Mouse (Mus musculus) hindbrain, embryonic 12.5 days (tissue): Measurements from ENCODE around the gene Bpifc. TPM values are rescaled to one million over a fixed set of nuclear protein-coding genes. Genes with fewer than 3 reads are reported as not detected.

Experiments
- ATAC-seq: fragments of 200-750 bp; cut with Nextera tagmentation; 2 replicates; pipeline ENCODE4 v1.8.0; 2017; ENCODE audit warnings: moderate TSS enrichment; ENCODE audit not compliant: low FRiP score
- H3K27ac ChIP-seq: fragments of 300-500 bp; sonication (generic); 2 replicates; pipeline ENCODE4 v1.5.1; 2016; ENCODE audit warnings: mild to moderate bottlenecking
- H3K27me3 ChIP-seq: fragments of 300-500 bp; sonication (generic); 2 replicates; pipeline ENCODE4 v1.6.1; 2016; ENCODE audit warnings: mild to moderate bottlenecking
- H3K36me3 ChIP-seq: fragments of 300-500 bp; sonication (generic); 2 replicates; pipeline ENCODE4 v1.6.1; 2016; ENCODE audit warnings: mild to moderate bottlenecking
- H3K4me1 ChIP-seq: fragments of 300-500 bp; sonication (generic); 2 replicates; pipeline ENCODE4 v1.6.1; 2016
- H3K4me2 ChIP-seq: fragments of 300-500 bp; sonication (generic); replicated peaks from 2 replicates; pipeline ENCODE4 v1.6.1; 2016; ENCODE audit warnings: mild to moderate bottlenecking
- H3K4me3 ChIP-seq: fragments of 300-500 bp; sonication (generic); 2 replicates; pipeline ENCODE4 v1.5.1; 2016; ENCODE audit warnings: mild to moderate bottlenecking
- H3K9ac ChIP-seq: fragments of 300-500 bp; sonication (generic); 2 replicates; pipeline ENCODE4 v1.6.1; 2016; ENCODE audit warnings: mild to moderate bottlenecking, moderate library complexity
- H3K9me3 ChIP-seq: fragments of 300-500 bp; sonication (generic); replicated peaks from 2 replicates; pipeline ENCODE4 v1.6.1; 2016; ENCODE audit warnings: mild to moderate bottlenecking
- WGBS: fragments of 180-500 bp; shearing (Covaris S2); methylation state at CpG from one replicate; pipeline ENCODE4 v1.1.7; 2016; 5-methylcytosine and 5-hydroxymethylcytosine counted together
- polyA plus RNA-seq: library from polyadenylated mRNA; unstranded; fragments of >200 nt; fragmentation: Nextera tagmentation; extraction: Ambion mirVana; gene quantifications from 2 replicates; pipeline ENCODE4 v1.2.1, GENCODE M21; 2016

The Bpifc gene
- polyA plus RNA-seq, 1 experiment from 2014 or later, result not detected

DNA sequence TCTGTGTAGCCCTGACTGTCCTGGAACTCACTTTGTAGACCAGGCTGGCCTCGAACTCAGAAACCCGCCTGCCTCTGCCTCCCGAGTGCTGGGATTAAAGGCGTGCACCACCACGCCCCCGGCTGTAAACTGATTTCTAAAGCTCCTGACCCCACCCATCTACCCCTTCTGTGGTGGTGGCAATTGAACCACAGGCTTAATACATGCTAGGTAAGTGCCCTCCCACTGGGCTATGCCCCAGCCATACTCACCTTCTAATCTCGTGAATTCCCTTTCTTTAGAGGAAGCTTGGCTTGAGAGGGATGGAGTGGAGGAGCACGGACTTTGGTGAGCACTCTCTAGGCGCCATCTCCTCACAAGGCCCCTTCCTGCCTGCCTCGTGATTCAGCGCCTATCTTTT is 81.7 kb downstream of the Bpifc start:
- H3K36me3 ChIP-seq, result no peaks in the 10 kb centered on the region
- H3K9me3 ChIP-seq, result no peaks in the 10 kb centered on the region
- no peak overlapping the region for H3K9ac ChIP-seq
- peaks cover 23% of the 10 kb centered on the region for H3K27me3 ChIP-seq
- no peak overlapping the region for H3K4me2 ChIP-seq
- no peak overlapping the region for H3K27ac ChIP-seq
- peaks cover 13% of the 10 kb centered on the region for H3K4me1 ChIP-seq
- no peak for ATAC-seq
- no peak overlapping the region for H3K4me3 ChIP-seq
- 95% methylated on average over 11 of the region's 11 CpGs for WGBS

DNA sequence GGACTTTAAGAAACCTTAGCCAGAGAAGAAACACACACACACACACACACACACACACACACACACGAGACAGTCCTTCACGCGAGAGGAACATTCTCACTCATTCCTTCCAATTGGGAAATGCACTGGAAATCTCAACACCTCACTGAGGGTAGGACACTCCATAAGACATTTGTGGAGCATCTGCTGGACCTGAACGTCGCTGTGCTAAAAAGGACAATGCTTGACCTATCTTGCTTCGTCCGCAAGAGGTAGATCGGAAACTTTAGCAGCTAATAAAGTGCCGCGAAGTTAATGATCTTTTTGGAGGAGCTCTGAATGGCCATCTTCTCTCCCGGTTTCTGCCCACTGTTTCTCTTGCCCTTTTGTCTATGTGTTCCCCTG is 82.5 kb downstream of the Bpifc start:
- Histone ChIP-seq H3K4me1 (peaks cover 13% of the 10 kb centered on the region), H3K4me3 (peak overlapping the region; percentile 57), H3K9ac (peak overlapping the region; percentile 47; the same call in 1 of the 2 replicates), H3K27me3 (peaks cover 23% of the 10 kb centered on the region), H3K27ac (no peak overlapping the region), H3K36me3 (no peaks in the 10 kb centered on the region), H3K9me3 (no peaks in the 10 kb centered on the region), H3K4me2 (peak overlapping the region; percentile 91)
- WGBS, result 60% methylated on average over 11 of the region's 11 CpGs
- 0 out of 2 replicates have a peak, but pooled peaks have one; percentile 41 for ATAC-seq

DNA sequence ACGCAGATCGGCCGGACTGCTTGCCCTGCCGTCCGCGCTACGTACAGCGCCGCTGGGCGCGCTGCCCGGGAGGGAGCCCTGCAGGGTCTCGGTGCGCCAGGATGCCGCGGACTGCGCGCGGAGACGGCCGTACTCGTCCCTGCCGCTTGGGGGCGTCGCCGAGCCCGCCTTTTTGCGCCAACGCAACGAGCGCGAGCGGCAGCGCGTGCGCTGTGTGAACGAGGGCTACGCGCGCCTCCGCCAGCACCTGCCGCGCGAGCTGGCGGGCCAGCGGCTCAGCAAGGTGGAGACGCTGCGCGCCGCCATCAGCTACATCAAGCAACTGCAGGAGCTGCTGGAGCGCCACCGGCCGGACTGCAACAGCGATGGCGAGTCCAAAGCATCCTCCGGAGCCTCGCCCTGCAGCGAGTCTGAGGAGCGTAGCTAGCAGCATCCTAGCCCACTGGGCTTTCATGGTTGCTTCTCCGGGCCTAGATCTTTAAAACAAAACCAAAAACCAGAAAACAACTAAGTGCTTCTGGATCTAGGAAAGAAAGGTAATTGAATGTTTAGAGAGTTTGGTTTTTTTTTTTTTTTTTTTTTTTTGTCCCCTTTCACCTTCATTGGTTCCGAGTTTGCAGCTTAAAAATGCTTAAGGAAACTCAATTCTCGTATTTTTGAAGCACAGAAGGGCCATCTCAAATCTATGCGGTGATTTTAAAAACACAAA is 83.0 kb downstream of the Bpifc start:
- H3K9me3 ChIP-seq, result no peaks in the 10 kb centered on the region

DNA sequence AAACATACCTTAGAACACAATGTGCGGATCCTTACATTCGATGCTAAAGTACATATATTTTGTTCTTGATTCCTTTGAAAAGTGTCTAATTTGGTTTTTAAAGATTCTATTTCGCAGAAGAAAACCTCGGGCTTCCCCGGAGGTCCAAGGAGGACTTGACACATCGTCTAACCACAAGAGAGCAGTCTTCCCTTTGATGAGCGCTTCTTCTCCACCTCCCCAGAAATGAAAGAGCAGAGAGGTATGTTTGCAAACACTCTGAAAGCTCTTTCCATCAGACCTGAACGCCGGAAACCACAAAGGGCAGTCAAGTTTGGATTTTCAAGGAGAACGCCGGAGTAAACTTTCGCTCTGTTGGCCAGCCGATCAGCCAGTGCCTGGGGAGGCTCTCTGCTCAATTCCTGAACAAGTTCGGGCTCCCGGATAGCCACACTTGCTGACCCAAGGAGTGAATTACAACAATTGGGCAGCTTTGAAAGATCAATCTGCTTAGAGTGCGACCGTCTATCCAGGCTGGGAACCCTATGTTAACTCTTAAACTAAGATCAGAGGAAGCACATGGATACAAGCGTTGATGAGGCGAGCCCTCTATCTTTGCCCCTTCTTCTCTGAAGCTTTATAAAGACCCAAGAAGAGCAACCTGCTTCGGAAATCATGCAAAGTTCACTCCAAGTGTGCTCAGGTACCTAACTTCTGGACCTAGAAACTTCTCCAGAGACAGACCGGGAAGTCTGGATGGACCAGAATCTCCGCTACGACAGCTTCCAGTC is 83.8 kb downstream of the Bpifc start, which contains the start of gene Ascl4:
TSS of gene Ascl4 (plus strand) at position 6 of the 770 bp plus-strand sequence.
- peaks cover 13% of the 10 kb centered on the region for H3K4me1 ChIP-seq
- peak; percentile 7; the same call in 1 of the 2 replicates for ATAC-seq
- peak within 1 kb of the TSS; percentile 91 for H3K4me2 ChIP-seq
- H3K9ac ChIP-seq, result peak within 1 kb of the TSS; percentile 64
- peaks cover 27% of the 10 kb centered on the region for H3K27me3 ChIP-seq
- H3K36me3 ChIP-seq, result no peaks in the 10 kb centered on the region
- 2% methylated on average over 23 of the region's 23 CpGs for WGBS
- peak within 1 kb of the TSS; percentile 57 for H3K4me3 ChIP-seq
- H3K27ac ChIP-seq, result no peak within 1 kb of the TSS
- H3K9me3 ChIP-seq, result no peaks in the 10 kb centered on the region

More for the DNA sequence above, 83.0 kb downstream of the Bpifc start:
- peaks cover 24% of the 10 kb centered on the region for H3K27me3 ChIP-seq
- under 1% methylated on average over 63 of the region's 63 CpGs for WGBS
- H3K4me2 ChIP-seq, result peak overlapping the region; percentile 91
- H3K27ac ChIP-seq, result no peak overlapping the region
- peak; percentile 90 for ATAC-seq
- H3K36me3 ChIP-seq, result no peaks in the 10 kb centered on the region
- H3K4me1 ChIP-seq, result peaks cover 13% of the 10 kb centered on the region
- peak overlapping the region; percentile 64 for H3K9ac ChIP-seq
- peak overlapping the region; percentile 57 for H3K4me3 ChIP-seq

DNA sequence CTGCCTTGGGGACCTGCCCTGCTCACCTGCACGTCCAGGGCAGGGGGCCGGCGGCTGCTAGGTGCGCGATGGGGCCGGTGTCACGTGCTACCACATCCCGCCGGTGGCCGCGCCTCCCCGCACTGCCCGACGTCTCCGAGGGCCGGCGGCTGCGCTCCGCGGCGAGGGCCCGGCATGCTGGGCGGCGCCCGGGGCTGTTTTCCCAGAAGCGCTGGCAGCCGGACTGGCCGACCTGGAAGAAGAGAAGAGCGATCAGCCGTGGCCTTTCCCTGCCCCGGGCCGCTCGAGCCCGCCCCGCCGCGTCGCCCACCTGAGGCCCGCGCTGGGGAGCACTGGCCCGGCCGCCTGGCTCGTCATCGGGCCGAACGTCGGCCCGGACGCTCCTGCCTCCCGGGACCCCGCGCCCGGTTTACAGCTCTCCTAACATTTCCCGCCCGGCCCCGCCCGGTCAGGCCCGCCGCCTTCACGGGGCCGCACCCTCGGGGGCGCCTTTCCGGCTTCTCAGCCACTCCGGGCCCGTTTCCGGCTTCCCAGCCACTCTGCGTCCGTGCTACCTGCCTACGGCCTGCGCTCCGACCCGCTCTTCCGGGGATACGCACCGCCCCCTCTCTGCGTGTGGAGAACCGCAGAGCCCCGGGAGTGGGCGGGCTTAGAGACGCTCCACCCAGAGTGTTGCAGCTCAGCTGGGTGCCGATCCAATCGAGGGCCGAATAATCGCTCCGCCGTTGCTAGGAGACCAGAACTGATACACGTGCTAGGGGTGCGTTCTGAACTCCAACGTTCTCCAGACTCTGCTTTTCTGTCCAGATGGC is 95.0 kb downstream of the Bpifc start, which contains the start of gene Prdm4:
TSS of gene Prdm4 (minus strand) at position 645 of the 812 bp plus-strand sequence.
- WGBS, result under 1% methylated on average over 90 of the region's 90 CpGs
- Histone ChIP-seq H3K4me1 (peaks cover 16% of the 10 kb centered on the region), H3K4me2 (peak within 1 kb of the TSS; percentile 82), H3K9me3 (no peaks in the 10 kb centered on the region), H3K36me3 (peaks cover 24% of the 10 kb centered on the region), H3K27me3 (peaks cover 5% of the 10 kb centered on the region; the same call in 1 of the 2 replicates), H3K9ac (peak within 1 kb of the TSS; percentile 90), H3K4me3 (peak within 1 kb of the TSS; percentile 98), H3K27ac (peak within 1 kb of the TSS; percentile 88)
- ATAC-seq, result peak; percentile 99

Other genes with a start within 250 kb of the Bpifc start
- gene Pwp1, start 182.4 kb downstream of the Bpifc start, polyA plus RNA-seq, result 71.1 and 71.7 TPM in 2 replicates
- gene Prdm4, start 94.8 kb downstream of the Bpifc start, polyA plus RNA-seq, result 35.3 and 39.0 TPM in 2 replicates
- gene Ascl4, start 84.2 kb downstream of the Bpifc start, polyA plus RNA-seq, result 0.53 and 0.59 TPM in 2 replicates
- gene Rtcb, start 54.1 kb downstream of the Bpifc start, polyA plus RNA-seq, result 186 and 192 TPM in 2 replicates
- 17.2 and 19.0 TPM in 2 replicates for gene Fbxo7, start 10.1 kb upstream of the Bpifc start, polyA plus RNA-seq